Mouse (Mus musculus) hindbrain, embryonic 16.5 days (tissue): Measurements from ENCODE around the gene Fam189a1. TPM values are rescaled to one million over a fixed set of nuclear protein-coding genes. Genes with fewer than 3 reads are reported as not detected.

Experiments
- ATAC-seq: fragments of 200-750 bp; cut with Nextera tagmentation; 2 replicates; pipeline ENCODE4 v1.8.0; 2017; ENCODE audit warnings: moderate TSS enrichment, moderate library complexity
- H3K27ac ChIP-seq: fragments of 300-500 bp; sonication (generic); 2 replicates; pipeline ENCODE4 v1.5.1; 2014; ENCODE audit warnings: low read depth, mild to moderate bottlenecking, control low read depth, low read length, moderate library complexity
- H3K27me3 ChIP-seq: fragments of 300-500 bp; sonication (generic); replicated peaks from 2 replicates; pipeline ENCODE4 v1.6.1; 2014; ENCODE audit warnings: low read length; ENCODE audit not compliant: control insufficient read depth, insufficient read depth
- H3K36me3 ChIP-seq: fragments of 300-500 bp; sonication (generic); 2 replicates; pipeline ENCODE4 v1.6.1; 2014; ENCODE audit warnings: mild to moderate bottlenecking, low read length, moderate library complexity, mixed read lengths; ENCODE audit not compliant: control insufficient read depth, insufficient read depth
- H3K4me1 ChIP-seq: fragments of 300-500 bp; sonication (generic); 2 replicates; pipeline ENCODE4 v1.6.1; 2014; ENCODE audit warnings: low read depth, low read length; ENCODE audit not compliant: control insufficient read depth, insufficient read depth
- H3K4me2 ChIP-seq: fragments of 300-500 bp; sonication (generic); 2 replicates; pipeline ENCODE4 v1.6.1; 2014; ENCODE audit warnings: mild to moderate bottlenecking, low read length, control low read depth, moderate library complexity
- H3K4me3 ChIP-seq: fragments of 300-500 bp; sonication (generic); 2 replicates; pipeline ENCODE4 v1.5.1; 2014; ENCODE audit warnings: mild to moderate bottlenecking, low read length, control low read depth, moderate library complexity
- H3K9ac ChIP-seq: fragments of 300-500 bp; sonication (generic); 2 replicates; pipeline ENCODE4 v1.6.1; 2014; ENCODE audit warnings: low read depth, mild to moderate bottlenecking, control low read depth, low read length, moderate library complexity
- H3K9me3 ChIP-seq: fragments of 300-500 bp; sonication (generic); 2 replicates; pipeline ENCODE4 v1.6.1; 2014; ENCODE audit warnings: mild to moderate bottlenecking, low read length, moderate library complexity; ENCODE audit not compliant: control insufficient read depth
- WGBS: fragments of 180-500 bp; shearing (Covaris S2); extraction: QIAGEN DNeasy Blood & Tissue Kit; methylation state at CpG from one replicate; pipeline ENCODE4 v1.1.7; 2014; 5-methylcytosine and 5-hydroxymethylcytosine counted together
- microRNA-seq: library from miRNA; unstranded; fragments of <30 nt; microRNA quantifications from one replicate; pipeline ENCODE4, GENCODE M21; 2017
- polyA plus RNA-seq: library from polyadenylated mRNA; unstranded; fragments of >200 nt; fragmentation: Nextera tagmentation; extraction: Ambion mirVana; gene quantifications from 2 replicates; pipeline ENCODE4 v1.2.1, GENCODE M21; 2015

Fam189a1 gene
- polyA plus RNA-seq, 1 experiment from 2014 or later: 7.9 TPM

- peak; percentile 77 for ATAC-seq
- H3K4me3 ChIP-seq: no peak overlapping the region
- no peaks in the 10 kb centered on the region for H3K27me3 ChIP-seq
- H3K27ac ChIP-seq: no peak overlapping the region
- WGBS: 53% methylated on average over 5 of the region's 5 CpGs
- H3K9me3 ChIP-seq: no peaks in the 10 kb centered on the region
- H3K4me1 ChIP-seq: peaks cover 12% of the 10 kb centered on the region
- H3K36me3 ChIP-seq: no peaks in the 10 kb centered on the region
- no peak overlapping the region for H3K9ac ChIP-seq
- H3K4me2 ChIP-seq: no peak overlapping the region
These were observed 428.2 kb downstream of the Fam189a1 start for GRCm38 (mm10) chr7:64728181-64728591.

- Histone ChIP-seq H3K27ac (peak overlapping the region; percentile 48), H3K36me3 (no peaks in the 10 kb centered on the region), H3K4me2 (no peak overlapping the region), H3K9ac (no peak overlapping the region), H3K4me1 (peaks cover 12% of the 10 kb centered on the region), H3K9me3 (no peaks in the 10 kb centered on the region), H3K27me3 (no peaks in the 10 kb centered on the region), H3K4me3 (no peak overlapping the region)
- peak; percentile 67 for ATAC-seq
- WGBS: 37% methylated on average over 6 of the region's 6 CpGs
These were observed 430.2 kb downstream of the Fam189a1 start for GRCm38 (mm10) chr7:64725967-64726695.

GRCm38 (mm10) chr7:64724409-64724808 lies 432.0 kb downstream of the Fam189a1 start:
- Histone ChIP-seq H3K4me3 (no peak overlapping the region), H3K9me3 (no peaks in the 10 kb centered on the region), H3K4me1 (peaks cover 12% of the 10 kb centered on the region), H3K27ac (no peak overlapping the region), H3K36me3 (no peaks in the 10 kb centered on the region), H3K27me3 (no peaks in the 10 kb centered on the region), H3K9ac (no peak overlapping the region), H3K4me2 (no peak overlapping the region)
- ATAC-seq: no peak
- WGBS: 88% methylated on average over 1 of the region's 1 CpGs

- no peak for ATAC-seq
- H3K27ac ChIP-seq: no peak overlapping the region
- H3K36me3 ChIP-seq: no peaks in the 10 kb centered on the region
- peaks cover 9% of the 10 kb centered on the region for H3K4me1 ChIP-seq
- no peaks in the 10 kb centered on the region for H3K27me3 ChIP-seq
- no peak overlapping the region for H3K4me2 ChIP-seq
- H3K9ac ChIP-seq: no peak overlapping the region
- H3K4me3 ChIP-seq: no peak overlapping the region
- WGBS: 88% methylated on average over 3 of the region's 3 CpGs
- no peaks in the 10 kb centered on the region for H3K9me3 ChIP-seq
These were observed 433.1 kb downstream of the Fam189a1 start for GRCm38 (mm10) chr7:64723313-64723712.

- ATAC-seq: no peak
- no peak overlapping the region for H3K9ac ChIP-seq
- H3K4me3 ChIP-seq: no peak overlapping the region
- no peak overlapping the region for H3K27ac ChIP-seq
- WGBS: 83% methylated on average over 2 of the region's 2 CpGs
- no peaks in the 10 kb centered on the region for H3K4me1 ChIP-seq
- H3K36me3 ChIP-seq: no peaks in the 10 kb centered on the region
- no peaks in the 10 kb centered on the region for H3K27me3 ChIP-seq
- H3K9me3 ChIP-seq: no peaks in the 10 kb centered on the region
- no peak overlapping the region for H3K4me2 ChIP-seq
These were observed 440.1 kb downstream of the Fam189a1 start for GRCm38 (mm10) chr7:64716286-64716685.

DNA sequence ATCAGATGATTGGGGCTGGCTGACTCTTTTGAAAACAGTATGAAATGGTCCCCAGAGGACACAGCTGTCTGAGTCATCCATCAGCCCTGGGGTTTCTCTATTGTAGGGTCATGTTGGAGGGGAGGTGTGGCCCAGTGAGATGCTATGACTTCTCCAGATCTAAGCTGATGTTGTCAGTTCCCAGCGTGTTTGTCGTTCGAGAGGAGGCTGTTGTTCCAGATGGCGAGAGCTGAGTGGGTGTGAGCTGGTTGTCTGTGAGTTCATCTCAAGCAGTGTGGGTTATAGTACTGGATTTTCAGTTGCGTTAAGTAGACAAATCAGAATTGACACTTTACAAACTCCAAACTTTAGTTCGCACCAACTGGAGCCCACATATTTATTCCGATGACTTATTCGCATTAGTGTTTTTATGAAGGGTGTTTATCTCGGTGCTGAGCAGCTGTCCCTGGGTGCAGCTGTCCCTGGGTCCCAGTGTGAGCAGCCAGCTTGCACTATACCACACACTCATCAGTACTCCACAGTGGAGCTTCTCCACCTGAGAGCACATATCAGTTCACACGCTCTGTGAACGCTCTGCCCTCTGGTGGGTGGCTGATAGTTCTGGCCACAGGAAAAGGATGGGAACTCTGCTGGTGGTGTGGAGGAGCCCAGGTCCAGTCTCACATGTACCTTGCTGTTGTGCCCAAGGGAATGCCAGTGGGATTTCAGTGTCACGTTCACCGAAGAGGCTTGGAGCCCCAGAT lies 446.7 kb downstream of the Fam189a1 start:
- no peaks in the 10 kb centered on the region for H3K9me3 ChIP-seq
- H3K27me3 ChIP-seq: no peaks in the 10 kb centered on the region
- peak; percentile 69 for ATAC-seq
- 81% methylated on average over 13 of the region's 13 CpGs for WGBS
- H3K27ac ChIP-seq: no peak overlapping the region
- no peak overlapping the region for H3K9ac ChIP-seq
- H3K4me2 ChIP-seq: no peak overlapping the region
- H3K4me1 ChIP-seq: no peaks in the 10 kb centered on the region; the same call in 1 of the 2 replicates
- no peaks in the 10 kb centered on the region for H3K36me3 ChIP-seq
- no peak overlapping the region for H3K4me3 ChIP-seq

DNA sequence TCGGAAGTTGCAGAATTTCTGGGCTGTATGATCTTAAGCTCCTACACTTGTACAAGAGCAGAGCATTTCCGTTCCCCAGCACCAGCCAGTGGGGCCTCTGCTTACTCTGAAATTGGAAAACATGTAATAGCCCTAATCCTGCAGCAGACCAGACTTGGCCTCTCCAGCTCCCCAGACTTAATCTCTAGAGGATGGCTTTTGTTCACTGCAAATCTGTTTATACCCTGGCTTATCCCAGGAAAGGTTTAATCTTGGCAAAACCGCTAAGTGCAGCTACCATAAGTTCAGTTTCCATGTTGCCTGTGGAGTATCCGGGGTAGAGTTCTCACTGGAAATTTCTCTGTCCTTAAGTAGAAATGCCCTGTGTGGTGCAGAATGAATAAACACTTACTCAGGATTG lies 448.2 kb downstream of the Fam189a1 start:
- Histone ChIP-seq H3K4me1 (no peaks in the 10 kb centered on the region; the same call in 1 of the 2 replicates), H3K4me3 (no peak overlapping the region), H3K27ac (no peak overlapping the region), H3K36me3 (no peaks in the 10 kb centered on the region), H3K4me2 (no peak overlapping the region), H3K9me3 (no peaks in the 10 kb centered on the region), H3K9ac (no peak overlapping the region), H3K27me3 (no peaks in the 10 kb centered on the region)
- WGBS: 82% methylated on average over 4 of the region's 4 CpGs
- no peak for ATAC-seq

Small RNA genes lying within 50 kb of the gene (microRNA-seq; reads per million reads assigned to microRNA genes)
- not detected for gene Gm25249
